Mouse (Mus musculus) lung, embryonic 16.5 days (tissue): ENCODE measurements around the gene Sec11a. TPM values are rescaled to one million over a fixed set of nuclear protein-coding genes. Genes with fewer than 3 reads are reported as not detected.

Source experiments
- ATAC-seq: fragments of 200-750 bp; cut with Nextera tagmentation; 2 replicates; pipeline ENCODE4 v1.8.0; 2017; ENCODE audit warnings: low read depth, mild to moderate bottlenecking, moderate library complexity
- H3K27ac ChIP-seq: fragments of 300-500 bp; sonication (generic); 2 replicates; pipeline ENCODE4 v1.5.1; 2014; ENCODE audit warnings: mild to moderate bottlenecking, control low read depth, low read length
- H3K27me3 ChIP-seq: fragments of 300-500 bp; sonication (generic); 2 replicates; pipeline ENCODE4 v1.6.1; 2014; ENCODE audit warnings: low read depth, low read length, mixed read lengths; ENCODE audit not compliant: control insufficient read depth, insufficient read depth
- H3K36me3 ChIP-seq: fragments of 300-500 bp; sonication (generic); 2 replicates; pipeline ENCODE4 v1.6.1; 2014; ENCODE audit warnings: low read length; ENCODE audit not compliant: control insufficient read depth, insufficient read depth
- H3K4me1 ChIP-seq: fragments of 300-500 bp; sonication (generic); replicated peaks from 2 replicates; pipeline ENCODE4 v1.6.1; 2014; ENCODE audit warnings: low read length, mixed read lengths; ENCODE audit not compliant: control insufficient read depth, insufficient read depth
- H3K4me2 ChIP-seq: fragments of 300-500 bp; sonication (generic); 2 replicates; pipeline ENCODE4 v1.6.1; 2014; ENCODE audit warnings: low read depth, low read length, control low read depth
- H3K4me3 ChIP-seq: fragments of 300-500 bp; sonication (generic); 2 replicates; pipeline ENCODE4 v1.5.1; 2014; ENCODE audit warnings: mild to moderate bottlenecking, low read length, control low read depth
- H3K9ac ChIP-seq: fragments of 300-500 bp; sonication (generic); 2 replicates; pipeline ENCODE4 v1.6.1; 2014; ENCODE audit warnings: low read length, control low read depth
- H3K9me3 ChIP-seq: fragments of 300-500 bp; sonication (generic); 2 replicates; pipeline ENCODE4 v1.6.1; 2016; ENCODE audit warnings: low read length; ENCODE audit not compliant: control insufficient read depth
- WGBS: fragments of 180-500 bp; shearing (Covaris S2); extraction: QIAGEN DNeasy Blood & Tissue Kit; methylation state at CpG from one replicate; pipeline ENCODE4 v1.1.7; 2014; 5-methylcytosine and 5-hydroxymethylcytosine counted together
- polyA plus RNA-seq: library from polyadenylated mRNA; unstranded; fragments of >200 nt; fragmentation: Nextera tagmentation; extraction: Ambion mirVana; gene quantifications from 2 replicates; pipeline ENCODE4 v1.2.1, GENCODE M21; 2015

The Sec11a gene
- polyA plus RNA-seq, 1 experiment from 2014 or later = 195 TPM

GRCm38 (mm10) chr7:80932777-80933176 lies 14.8 kb downstream of the Sec11a start:
- no peak overlapping the region for H3K4me2 ChIP-seq
- no peaks in the 10 kb centered on the region for H3K4me1 ChIP-seq
- H3K27ac ChIP-seq = no peak overlapping the region
- no peaks in the 10 kb centered on the region for H3K27me3 ChIP-seq
- H3K9ac ChIP-seq = no peak overlapping the region
- no peaks in the 10 kb centered on the region for H3K9me3 ChIP-seq
- no peak for ATAC-seq
- H3K36me3 ChIP-seq = peaks cover 9% of the 10 kb centered on the region
- H3K4me3 ChIP-seq = no peak overlapping the region
- WGBS = 82% methylated on average over 1 of the region's 1 CpGs

DNA sequence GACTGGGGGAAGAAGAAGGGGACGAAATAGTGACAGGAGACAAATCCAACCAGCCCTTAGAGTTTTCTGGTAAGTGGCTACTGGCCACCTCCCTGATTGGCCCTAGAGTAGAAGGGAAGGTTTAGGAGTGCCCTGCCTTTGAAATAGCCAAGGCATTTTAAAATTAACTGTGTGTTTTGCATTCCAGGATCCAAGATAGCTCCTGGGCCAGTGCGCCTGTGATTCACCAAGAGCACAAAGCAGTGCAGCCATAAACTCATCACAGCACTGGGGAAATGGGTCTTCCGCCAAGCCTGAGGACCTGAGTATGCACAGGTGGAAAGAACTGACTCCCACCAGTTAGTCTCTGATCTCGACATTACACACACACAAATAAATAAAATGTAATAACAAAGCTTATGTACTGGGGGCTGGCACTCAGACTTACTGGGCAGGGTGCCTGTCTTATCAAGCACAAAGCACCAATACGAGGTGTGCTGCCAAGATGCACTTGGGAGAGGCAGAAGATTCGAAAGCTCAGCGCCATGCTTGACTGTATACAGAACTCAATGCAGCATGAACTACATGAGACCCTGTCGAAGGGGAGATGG lies 15.9 kb downstream of the Sec11a start:
- no peak overlapping the region for H3K9ac ChIP-seq
- 87% methylated on average over 8 of the region's 8 CpGs for WGBS
- H3K27ac ChIP-seq = no peak overlapping the region
- no peaks in the 10 kb centered on the region for H3K9me3 ChIP-seq
- H3K36me3 ChIP-seq = peaks cover 9% of the 10 kb centered on the region
- ATAC-seq = no peak
- no peaks in the 10 kb centered on the region for H3K27me3 ChIP-seq
- no peak overlapping the region for H3K4me2 ChIP-seq
- no peak overlapping the region for H3K4me3 ChIP-seq
- no peaks in the 10 kb centered on the region for H3K4me1 ChIP-seq

- Histone ChIP-seq H3K27me3 (no peaks in the 10 kb centered on the region), H3K4me1 (no peaks in the 10 kb centered on the region), H3K4me2 (no peak overlapping the region), H3K27ac (no peak overlapping the region), H3K9me3 (no peaks in the 10 kb centered on the region), H3K36me3 (peaks cover 15% of the 10 kb centered on the region), H3K4me3 (no peak overlapping the region), H3K9ac (no peak overlapping the region)
- 81% methylated on average over 2 of the region's 2 CpGs for WGBS
- ATAC-seq = no peak
Measured at GRCm38 (mm10) chr7:80923165-80923564, 24.4 kb downstream of the Sec11a start.

DNA sequence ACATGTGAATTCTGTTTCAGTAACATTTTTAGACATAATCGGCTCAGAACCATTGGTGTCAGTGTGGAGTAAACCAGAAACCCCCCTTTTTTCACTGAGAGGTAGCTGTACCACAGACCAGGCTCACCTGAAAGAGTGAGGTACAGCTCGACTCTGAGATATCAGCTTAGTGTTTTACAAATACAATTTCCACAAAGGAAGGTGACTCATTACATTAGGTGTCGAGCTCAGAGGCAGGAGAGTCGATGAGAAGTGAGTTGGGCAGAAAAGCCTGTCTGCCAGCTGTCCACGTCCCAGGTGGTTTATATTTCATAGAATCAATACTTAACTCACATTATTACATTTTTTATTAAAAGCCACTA lies 28.0 kb downstream of the Sec11a start:
- Histone ChIP-seq H3K9ac (no peak overlapping the region), H3K4me1 (no peaks in the 10 kb centered on the region), H3K9me3 (no peaks in the 10 kb centered on the region), H3K27ac (no peak overlapping the region), H3K27me3 (no peaks in the 10 kb centered on the region), H3K4me2 (no peak overlapping the region), H3K36me3 (peaks cover 25% of the 10 kb centered on the region), H3K4me3 (no peak overlapping the region)
- ATAC-seq = no peak
- 77% methylated on average over 5 of the region's 5 CpGs for WGBS

DNA sequence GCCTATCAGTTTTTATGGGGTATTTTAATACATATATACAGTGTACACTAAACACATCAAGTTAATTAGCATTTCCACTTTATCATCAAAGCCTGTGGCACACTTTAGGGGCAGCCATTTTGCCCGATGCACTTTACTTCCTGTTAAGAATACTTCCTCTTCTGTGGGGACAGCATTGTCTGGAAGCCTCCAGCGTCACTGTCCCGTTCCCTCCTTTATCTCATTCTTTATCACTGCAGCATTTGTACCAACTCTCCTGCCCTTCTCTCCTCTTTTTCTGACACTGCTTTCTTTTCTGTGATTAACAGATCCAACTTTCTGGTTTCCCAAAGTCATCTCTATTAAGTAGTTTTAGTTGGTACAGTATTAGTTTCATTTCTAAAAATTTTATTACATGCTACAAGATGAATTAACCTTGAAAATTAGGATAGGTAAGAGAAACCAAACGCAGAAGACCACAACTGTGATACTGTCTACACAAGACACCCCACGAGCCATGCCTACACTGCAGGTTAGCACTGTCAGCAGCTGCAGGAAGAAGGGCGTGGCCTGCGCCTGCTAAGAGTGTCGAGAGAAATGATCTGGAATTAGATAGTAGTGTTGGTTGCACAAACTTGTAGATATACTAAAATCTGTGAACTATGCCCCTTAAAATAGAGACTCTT lies 28.5 kb downstream of the Sec11a start:
- Histone ChIP-seq H3K27me3 (no peaks in the 10 kb centered on the region), H3K9ac (no peak overlapping the region), H3K9me3 (no peaks in the 10 kb centered on the region), H3K4me2 (no peak overlapping the region), H3K36me3 (peaks cover 27% of the 10 kb centered on the region), H3K27ac (no peak overlapping the region), H3K4me1 (no peaks in the 10 kb centered on the region), H3K4me3 (no peak overlapping the region)
- ATAC-seq = no peak
- 69% methylated on average over 8 of the region's 8 CpGs for WGBS

GRCm38 (mm10) chr7:80917916-80918465 lies 29.6 kb downstream of the Sec11a start:
- H3K27ac ChIP-seq = no peak overlapping the region
- 61% methylated on average over 4 of the region's 4 CpGs for WGBS
- H3K36me3 ChIP-seq = peaks cover 32% of the 10 kb centered on the region
- no peaks in the 10 kb centered on the region for H3K9me3 ChIP-seq
- H3K9ac ChIP-seq = no peak overlapping the region
- no peak overlapping the region for H3K4me3 ChIP-seq
- no peak for ATAC-seq
- H3K27me3 ChIP-seq = no peaks in the 10 kb centered on the region
- no peak overlapping the region for H3K4me2 ChIP-seq
- H3K4me1 ChIP-seq = no peaks in the 10 kb centered on the region

DNA sequence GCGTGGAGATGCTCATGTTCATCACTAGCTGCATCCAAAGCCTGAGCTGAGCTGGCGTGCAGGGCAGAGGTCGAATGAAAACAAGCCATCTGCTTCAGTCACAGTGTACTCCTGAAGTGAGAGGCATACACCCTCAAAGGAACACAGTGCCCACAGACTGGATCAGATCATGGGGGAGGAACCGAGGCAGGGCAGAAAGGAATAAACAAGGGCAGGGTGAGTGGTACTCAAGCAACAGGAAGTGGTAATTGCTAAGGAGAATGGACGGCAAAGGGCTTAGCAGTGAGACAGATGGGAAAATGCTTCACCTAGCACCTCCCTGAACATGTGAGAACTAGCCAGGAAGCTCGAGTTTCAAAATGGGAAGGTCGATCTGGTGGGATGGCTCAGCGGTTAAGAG lies 35.1 kb downstream of the Sec11a start:
- WGBS = 69% methylated on average over 8 of the region's 8 CpGs

GRCm38 (mm10) chr7:80911053-80911452 lies 36.5 kb downstream of the Sec11a start:
- no peak for ATAC-seq
- H3K4me1 ChIP-seq = no peaks in the 10 kb centered on the region
- no peaks in the 10 kb centered on the region for H3K27me3 ChIP-seq
- WGBS = 73% methylated on average over 7 of the region's 7 CpGs
- no peak overlapping the region for H3K4me2 ChIP-seq
- H3K27ac ChIP-seq = no peak overlapping the region
- no peak overlapping the region for H3K4me3 ChIP-seq
- peaks cover 23% of the 10 kb centered on the region for H3K36me3 ChIP-seq
- H3K9me3 ChIP-seq = no peaks in the 10 kb centered on the region
- H3K9ac ChIP-seq = no peak overlapping the region

More for the DNA sequence above, 35.1 kb downstream of the Sec11a start:
- H3K27ac ChIP-seq = no peak overlapping the region
- H3K9ac ChIP-seq = no peak overlapping the region
- H3K9me3 ChIP-seq = no peaks in the 10 kb centered on the region
- no peaks in the 10 kb centered on the region for H3K4me1 ChIP-seq
- ATAC-seq = no peak
- no peak overlapping the region for H3K4me3 ChIP-seq
- H3K27me3 ChIP-seq = no peaks in the 10 kb centered on the region
- H3K36me3 ChIP-seq = peaks cover 30% of the 10 kb centered on the region
- no peak overlapping the region for H3K4me2 ChIP-seq

- Histone ChIP-seq H3K9ac (peak within 1 kb of the TSS; percentile 62), H3K4me2 (peak within 1 kb of the TSS; percentile 78), H3K27me3 (no peaks in the 10 kb centered on the region), H3K27ac (no peak within 1 kb of the TSS), H3K36me3 (peaks cover 2% of the 10 kb centered on the region; the same call in 1 of the 2 replicates), H3K4me1 (peaks cover 16% of the 10 kb centered on the region), H3K9me3 (no peaks in the 10 kb centered on the region), H3K4me3 (peak within 1 kb of the TSS; percentile 51)
- ATAC-seq = peak; percentile 71
- WGBS = 2% methylated on average over 19 of the region's 19 CpGs
Measured at GRCm38 (mm10) chr7:80904921-80905515, 42.6 kb downstream of the Sec11a start, which contains the start of gene Nmb. Gene Nmb (minus strand): TSS chr7:80905076.
